Mouse (Mus musculus) olfactory bulb, adult 2 months (tissue): Measurements from ENCODE around the gene Gabrd. TPM values are rescaled to one million over a fixed set of nuclear protein-coding genes. Genes with fewer than 3 reads are reported as not detected.
A peak's percentile ranks its signal among the peaks of the same experiment; 100 is the strongest.

Experiments used
- H3K27ac ChIP-seq: fragments of 200-500 bp; 2 replicates; pipeline ENCODE4 v1.5.1; 2012; ENCODE audit warnings: low read depth, low read length; ENCODE audit not compliant: insufficient read depth
- H3K4me1 ChIP-seq: fragments of 200-500 bp; 2 replicates; pipeline ENCODE4 v1.6.1; 2012; ENCODE audit warnings: low read length; ENCODE audit not compliant: control insufficient read depth, insufficient read depth
- H3K4me3 ChIP-seq: fragments of 200-500 bp; 2 replicates; pipeline ENCODE4 v1.5.1; 2012; ENCODE audit warnings: mild to moderate bottlenecking, low read depth, low read length, moderate library complexity; ENCODE audit not compliant: insufficient read depth
- CTCF ChIP-seq: fragments of 200-500 bp; IDR thresholded peaks from 2 replicates; pipeline ENCODE4 v1.5.1; 2012; ENCODE audit warnings: low read depth, mild to moderate bottlenecking, low read length, moderate library complexity; ENCODE audit not compliant: insufficient read depth
- POLR2A ChIP-seq: fragments of 200-500 bp; IDR thresholded peaks from 2 replicates; pipeline ENCODE4 v1.6.1; 2012; ENCODE audit warnings: mild to moderate bottlenecking, low read depth, low read length, moderate library complexity; ENCODE audit not compliant: insufficient read depth
- WGBS: fragments of 180-500 bp; shearing (Covaris S2); methylation state at CpG from one replicate; pipeline ENCODE4 v1.1.7; 2018; 5-methylcytosine and 5-hydroxymethylcytosine counted together
- polyA plus RNA-seq: library from polyadenylated mRNA; stranded (reverse); fragments of >200 nt; gene quantifications from 2 replicates; pipeline ENCODE4 v1.2.4, GENCODE M21; 2012; ENCODE audit warnings: low replicate concordance; ENCODE audit not compliant: missing spikeins, insufficient read depth, insufficient read length

The Gabrd gene
- polyA plus RNA-seq, 1 experiment = not detected

DNA sequence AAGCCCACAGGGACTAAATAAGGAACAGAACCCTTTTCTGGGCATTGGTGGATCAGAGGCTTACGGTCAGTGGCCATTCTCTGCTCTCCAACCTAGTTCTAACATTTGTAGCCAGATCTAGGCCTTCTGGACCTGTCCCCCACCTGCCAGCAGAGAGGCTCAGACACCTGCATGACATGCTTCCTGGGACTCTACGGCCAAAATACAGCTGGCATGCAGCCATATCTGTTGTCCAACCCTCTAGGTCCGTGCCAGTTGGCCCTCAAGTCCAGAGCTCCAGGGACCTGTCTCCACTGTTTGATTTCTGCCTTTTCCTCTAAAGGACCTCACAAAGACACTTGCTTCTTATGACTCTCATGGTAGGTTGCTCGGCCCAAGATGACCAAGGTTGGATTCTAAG, 1.2 kb downstream of the Gabrd start:
- 73% methylated on average over 4 of the region's 4 CpGs for WGBS
- TF ChIP-seq CTCF (no peak), POLR2A (no peak)
- Histone ChIP-seq H3K4me3 (peak overlapping the region; percentile 68), H3K27ac (0 out of 2 replicates have a peak overlapping the region, but pooled peaks have one; percentile 29), H3K4me1 (peaks cover 15% of the 10 kb centered on the region)

- H3K27ac ChIP-seq = peak overlapping the region; percentile 28
- TF ChIP-seq CTCF (no peak), POLR2A (no peak)
- 38% methylated on average over 5 of the region's 5 CpGs for WGBS
- H3K4me3 ChIP-seq = 0 out of 2 replicates have a peak overlapping the region, but pooled peaks have one; percentile 1
- peaks cover 12% of the 10 kb centered on the region for H3K4me1 ChIP-seq
Measured at GRCm38 (mm10) chr4:155395471-155395870, 2.4 kb downstream of the Gabrd start.

DNA sequence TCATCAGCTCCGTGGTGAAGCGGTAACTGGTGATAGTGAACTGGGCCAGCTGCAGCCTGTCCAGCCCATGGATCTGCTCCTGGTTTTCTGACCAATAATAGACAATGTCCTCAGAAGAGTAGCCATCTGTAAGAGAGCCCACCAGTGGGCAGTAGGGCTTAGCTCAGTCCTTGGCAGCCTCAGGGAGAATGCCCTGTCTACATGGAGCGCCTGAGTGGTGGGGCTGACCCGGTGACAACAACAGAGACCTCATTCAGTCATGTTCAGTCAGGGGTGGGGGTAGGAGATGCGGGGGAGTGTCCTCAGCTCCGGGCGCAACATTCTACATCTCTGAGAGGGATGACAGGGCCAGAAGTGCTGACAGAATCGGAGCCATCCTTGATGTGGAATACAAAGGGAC, 10.7 kb downstream of the Gabrd start:
- Histone ChIP-seq H3K4me1 (peaks cover 20% of the 10 kb centered on the region), H3K27ac (no peak overlapping the region), H3K4me3 (no peak overlapping the region)
- 73% methylated on average over 8 of the region's 8 CpGs for WGBS
- TF ChIP-seq POLR2A = no peak
- no peak for TF ChIP-seq CTCF

GRCm38 (mm10) chr4:155383326-155383725, 14.6 kb downstream of the Gabrd start:
- peak overlapping the region; percentile 90 for H3K27ac ChIP-seq
- H3K4me1 ChIP-seq = peaks cover 22% of the 10 kb centered on the region
- WGBS = 79% methylated on average over 4 of the region's 4 CpGs
- TF ChIP-seq CTCF = no peak
- no peak for TF ChIP-seq POLR2A
- H3K4me3 ChIP-seq = no peak overlapping the region

GRCm38 (mm10) chr4:155382752-155383151, 15.2 kb downstream of the Gabrd start:
- TF ChIP-seq POLR2A (no peak), CTCF (no peak)
- WGBS = 11% methylated on average over 9 of the region's 9 CpGs
- H3K4me3 ChIP-seq = no peak overlapping the region
- peak overlapping the region; percentile 90 for H3K27ac ChIP-seq
- peaks cover 22% of the 10 kb centered on the region for H3K4me1 ChIP-seq

DNA sequence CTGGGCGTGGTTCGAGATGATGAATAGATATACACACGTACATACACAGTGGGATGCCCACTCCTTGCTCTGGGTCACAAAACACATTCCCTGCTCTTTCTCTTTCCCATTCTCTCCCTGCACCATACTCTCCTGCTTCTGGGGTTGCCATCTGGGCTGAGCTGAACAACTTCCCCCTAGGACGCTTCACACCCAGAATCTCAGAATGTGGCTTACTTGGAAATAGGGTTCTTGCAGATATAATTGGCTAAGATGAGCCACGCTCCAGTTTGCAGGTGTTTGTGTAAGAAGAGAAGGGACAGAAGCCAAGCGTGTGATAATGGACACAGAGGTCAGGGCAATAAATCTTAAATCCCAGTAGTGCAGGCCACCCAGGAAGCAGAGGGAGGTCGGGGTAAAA, 15.9 kb downstream of the Gabrd start:
- WGBS = 56% methylated on average over 7 of the region's 7 CpGs
- TF ChIP-seq POLR2A (no peak), CTCF (no peak)
- peak overlapping the region; percentile 90 for H3K27ac ChIP-seq

DNA sequence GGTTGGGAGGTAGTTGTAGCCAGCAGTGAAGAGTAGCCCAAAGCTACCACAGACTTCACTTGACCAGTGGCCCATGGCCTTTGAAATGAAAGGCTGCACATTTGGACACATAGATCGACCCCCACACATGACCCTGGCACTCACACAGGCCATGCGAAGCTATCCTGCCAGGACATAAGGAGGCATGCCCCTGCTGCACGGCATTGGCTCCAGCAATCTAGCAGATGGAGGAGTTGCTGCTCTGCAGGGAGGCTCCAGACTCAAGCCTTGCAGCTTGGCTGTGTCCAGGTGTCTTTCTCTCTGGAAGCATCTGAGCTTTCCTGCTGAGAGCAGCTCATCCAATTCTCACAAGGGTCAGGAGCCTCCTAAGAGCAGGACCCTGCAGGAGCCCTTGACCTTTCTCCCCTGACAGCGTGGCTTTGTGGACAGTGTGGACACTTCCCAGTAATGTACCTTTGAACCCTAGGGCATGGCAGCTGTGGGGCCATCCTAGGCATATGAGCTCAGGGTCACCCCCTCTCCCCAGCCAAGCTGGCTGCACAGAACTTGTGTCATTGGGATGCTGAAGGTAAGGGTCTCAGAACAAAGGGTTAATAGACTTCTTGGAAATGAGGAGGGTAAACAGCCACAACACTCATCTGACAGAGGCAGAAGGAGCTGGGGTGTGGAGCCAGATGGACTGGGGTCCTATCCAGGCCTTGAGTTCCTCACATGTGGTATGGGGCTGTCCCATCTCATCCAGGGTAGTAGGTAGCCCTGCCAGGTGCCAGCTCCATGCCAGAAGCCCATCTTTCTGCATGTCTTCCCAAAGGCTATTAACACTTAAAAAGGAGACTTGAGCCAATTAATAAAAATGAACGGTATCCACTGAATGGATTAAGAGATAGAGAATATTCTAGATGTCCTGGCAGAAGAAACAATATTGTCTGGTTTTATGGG, 25.8 kb downstream of the Gabrd start:
- WGBS = 81% methylated on average over 5 of the region's 5 CpGs
- TF ChIP-seq CTCF (no peak), POLR2A (no peak)
- peaks cover 15% of the 10 kb centered on the region for H3K4me1 ChIP-seq
- no peak overlapping the region for H3K4me3 ChIP-seq
- H3K27ac ChIP-seq = no peak overlapping the region

More for the DNA sequence above, 15.9 kb downstream of the Gabrd start:
- no peak overlapping the region for H3K4me3 ChIP-seq
- peaks cover 22% of the 10 kb centered on the region for H3K4me1 ChIP-seq

- TF ChIP-seq POLR2A (no peak), CTCF (no peak)
- H3K4me3 ChIP-seq = no peak overlapping the region
- WGBS = 79% methylated on average over 15 of the region's 15 CpGs
- no peak overlapping the region for H3K27ac ChIP-seq
- H3K4me1 ChIP-seq = peaks cover 15% of the 10 kb centered on the region
Measured at GRCm38 (mm10) chr4:155370737-155371715, 26.9 kb downstream of the Gabrd start.
